Mouse (Mus musculus): Measurements from ENCODE around the gene Kcna7.

Gene Kcna7

GRCm38 (mm10) chr7:45458748-45459563 is 53.5 kb downstream of the Kcna7 start:
- peak; percentile 69 for DNase-seq (ENCODE audit: low spot score)

All from urinary bladder, postnatal 25 days (tissue).